Mouse (Mus musculus) ES-Bruce4 (cell line): ENCODE results near the gene Selenov.

ENCODE experiments used
- CTCF ChIP-seq: IDR thresholded peaks from one replicate; pipeline ENCODE4 v1.8.1; 2011; ENCODE audit warnings: low read depth, low read length
- EP300 ChIP-seq: IDR thresholded peaks from 2 replicates; pipeline ENCODE4 v1.6.1; 2011; ENCODE audit warnings: low read depth, low read length; ENCODE audit not compliant: insufficient read depth
- POLR2A ChIP-seq: IDR thresholded peaks from one replicate; pipeline ENCODE4 v1.8.1; 2011; ENCODE audit warnings: low read length; ENCODE audit not compliant: insufficient read depth

- no peak for TF ChIP-seq CTCF
- no peak for TF ChIP-seq EP300
- no peak for TF ChIP-seq POLR2A
These were observed 47.4 kb upstream of the Selenov start, which contains the start of gene Supt5 for GRCm38 (mm10) chr7:28338108-28338998.
